Mouse (Mus musculus) limb, embryonic 15.5 days (tissue): Measurements from ENCODE around the gene Gcnt7. TPM values are rescaled to one million over a fixed set of nuclear protein-coding genes. Genes with fewer than 3 reads are reported as not detected.

Experiments used
- ATAC-seq: fragments of 200-750 bp; cut with Nextera tagmentation; 2 replicates; pipeline ENCODE4 v1.8.0; 2017; ENCODE audit warnings: low read depth, moderate TSS enrichment; ENCODE audit not compliant: insufficient number of reproducible peaks, low FRiP score, low TSS enrichment
- H3K27ac ChIP-seq: fragments of 300-500 bp; sonication (generic); 2 replicates; pipeline ENCODE4 v1.5.1; 2015; ENCODE audit warnings: moderate library complexity, mild to moderate bottlenecking, inconsistent platforms
- H3K27me3 ChIP-seq: fragments of 300-500 bp; sonication (generic); 2 replicates; pipeline ENCODE4 v1.6.1; 2015; ENCODE audit warnings: inconsistent platforms
- H3K36me3 ChIP-seq: fragments of 300-500 bp; sonication (generic); 2 replicates; pipeline ENCODE4 v1.6.1; 2015; ENCODE audit warnings: inconsistent platforms
- H3K4me1 ChIP-seq: fragments of 300-500 bp; sonication (generic); 2 replicates; pipeline ENCODE4 v1.6.1; 2015; ENCODE audit warnings: inconsistent platforms
- H3K4me2 ChIP-seq: fragments of 300-500 bp; sonication (generic); 2 replicates; pipeline ENCODE4 v1.6.1; 2015; ENCODE audit warnings: mild to moderate bottlenecking, inconsistent platforms
- H3K4me3 ChIP-seq: fragments of 300-500 bp; sonication (generic); 2 replicates; pipeline ENCODE4 v1.5.1; 2015; ENCODE audit warnings: mild to moderate bottlenecking, inconsistent platforms
- H3K9ac ChIP-seq: fragments of 300-500 bp; sonication (generic); 2 replicates; pipeline ENCODE4 v1.6.1; 2015; ENCODE audit warnings: inconsistent platforms
- H3K9me3 ChIP-seq: fragments of 300-500 bp; sonication (generic); 2 replicates; pipeline ENCODE4 v1.6.1; 2016; ENCODE audit warnings: inconsistent platforms
- WGBS: fragments of 180-500 bp; shearing (Covaris S2); methylation state at CpG from one replicate; pipeline ENCODE4 v1.1.7; 2015; 5-methylcytosine and 5-hydroxymethylcytosine counted together
- polyA plus RNA-seq: library from polyadenylated mRNA; unstranded; fragments of >200 nt; fragmentation: Nextera tagmentation; extraction: Ambion mirVana; gene quantifications from 2 replicates; pipeline ENCODE4 v1.2.1, GENCODE M21; 2015

Gcnt7 gene
- polyA plus RNA-seq, 1 experiment from 2014 or later: 1.7 TPM

GRCm38 (mm10) chr2:172477860-172478259 lies 19.5 kb upstream of the Gcnt7 start:
- H3K27me3 ChIP-seq: no peaks in the 10 kb centered on the region; the same call in 1 of the 2 replicates
- H3K4me1 ChIP-seq: peaks cover 4% of the 10 kb centered on the region
- no peak overlapping the region for H3K4me2 ChIP-seq
- H3K4me3 ChIP-seq: no peak overlapping the region
- H3K9me3 ChIP-seq: no peaks in the 10 kb centered on the region
- WGBS: 4% methylated on average over 2 of the region's 2 CpGs
- no peak overlapping the region for H3K9ac ChIP-seq
- ATAC-seq: no peak
- no peak overlapping the region for H3K27ac ChIP-seq
- H3K36me3 ChIP-seq: no peaks in the 10 kb centered on the region

- H3K27ac ChIP-seq: no peak overlapping the region
- H3K4me3 ChIP-seq: no peak overlapping the region
- H3K4me1 ChIP-seq: peaks cover 5% of the 10 kb centered on the region
- no peak overlapping the region for H3K9ac ChIP-seq
- no peaks in the 10 kb centered on the region for H3K36me3 ChIP-seq
- no peaks in the 10 kb centered on the region for H3K9me3 ChIP-seq
- ATAC-seq: no peak
- WGBS: 37% methylated on average over 3 of the region's 3 CpGs
- H3K4me2 ChIP-seq: no peak overlapping the region
- no peaks in the 10 kb centered on the region; the same call in 1 of the 2 replicates for H3K27me3 ChIP-seq
Measured at GRCm38 (mm10) chr2:172477350-172477749, 19.0 kb upstream of the Gcnt7 start.

- WGBS: 27% methylated on average over 10 of the region's 10 CpGs
- Histone ChIP-seq H3K9ac (no peak overlapping the region), H3K36me3 (no peaks in the 10 kb centered on the region), H3K9me3 (no peaks in the 10 kb centered on the region), H3K27me3 (no peaks in the 10 kb centered on the region; the same call in 1 of the 2 replicates), H3K27ac (no peak overlapping the region), H3K4me3 (no peak overlapping the region), H3K4me2 (no peak overlapping the region), H3K4me1 (peaks cover 6% of the 10 kb centered on the region)
- ATAC-seq: no peak
Measured at GRCm38 (mm10) chr2:172476707-172477260, 18.4 kb upstream of the Gcnt7 start.

- Histone ChIP-seq H3K9ac (no peak overlapping the region), H3K4me2 (no peak overlapping the region), H3K4me1 (peaks cover 6% of the 10 kb centered on the region), H3K27ac (no peak overlapping the region), H3K27me3 (no peaks in the 10 kb centered on the region; the same call in 1 of the 2 replicates), H3K36me3 (peaks cover 4% of the 10 kb centered on the region; the same call in 1 of the 2 replicates), H3K9me3 (no peaks in the 10 kb centered on the region), H3K4me3 (no peak overlapping the region)
- ATAC-seq: no peak
- 32% methylated on average over 6 of the region's 6 CpGs for WGBS
Measured at GRCm38 (mm10) chr2:172474970-172475369, 16.6 kb upstream of the Gcnt7 start.

- Histone ChIP-seq H3K4me1 (peaks cover 6% of the 10 kb centered on the region), H3K27ac (peak overlapping the region; percentile 14; the same call in 1 of the 2 replicates), H3K9ac (no peak overlapping the region), H3K4me2 (no peak overlapping the region), H3K4me3 (no peak overlapping the region), H3K36me3 (peaks cover 18% of the 10 kb centered on the region), H3K27me3 (no peaks in the 10 kb centered on the region; the same call in 1 of the 2 replicates), H3K9me3 (no peaks in the 10 kb centered on the region)
- no peak for ATAC-seq
- 34% methylated on average over 8 of the region's 8 CpGs for WGBS
Measured at GRCm38 (mm10) chr2:172473591-172473990, 15.2 kb upstream of the Gcnt7 start.

GRCm38 (mm10) chr2:172472318-172472717 lies 13.9 kb upstream of the Gcnt7 start, which contains the start of gene Fam209:
Fam209 (plus strand) TSS chr2:172472520.
- ATAC-seq: no peak
- H3K4me2 ChIP-seq: no peak within 1 kb of the TSS
- peaks cover 29% of the 10 kb centered on the region for H3K36me3 ChIP-seq
- H3K4me1 ChIP-seq: peaks cover 6% of the 10 kb centered on the region
- H3K27ac ChIP-seq: peak within 1 kb of the TSS; percentile 14; the same call in 1 of the 2 replicates
- WGBS: 79% methylated on average over 11 of the region's 11 CpGs
- H3K9me3 ChIP-seq: no peaks in the 10 kb centered on the region
- H3K27me3 ChIP-seq: no peaks in the 10 kb centered on the region; the same call in 1 of the 2 replicates
- no peak within 1 kb of the TSS for H3K4me3 ChIP-seq
- H3K9ac ChIP-seq: no peak within 1 kb of the TSS

GRCm38 (mm10) chr2:172468346-172468819 lies 10.0 kb upstream of the Gcnt7 start:
- H3K4me2 ChIP-seq: no peak overlapping the region
- peaks cover 65% of the 10 kb centered on the region for H3K36me3 ChIP-seq
- H3K9ac ChIP-seq: no peak overlapping the region
- no peak overlapping the region for H3K4me3 ChIP-seq
- 85% methylated on average over 11 of the region's 11 CpGs for WGBS
- H3K27me3 ChIP-seq: no peaks in the 10 kb centered on the region
- ATAC-seq: no peak
- H3K9me3 ChIP-seq: no peaks in the 10 kb centered on the region
- H3K27ac ChIP-seq: no peak overlapping the region
- H3K4me1 ChIP-seq: peaks cover 5% of the 10 kb centered on the region

GRCm38 (mm10) chr2:172467206-172467605 lies 8.8 kb upstream of the Gcnt7 start:
- H3K27me3 ChIP-seq: no peaks in the 10 kb centered on the region
- no peak for ATAC-seq
- 92% methylated on average over 5 of the region's 5 CpGs for WGBS

GRCm38 (mm10) chr2:172466427-172467132 lies 8.2 kb upstream of the Gcnt7 start:
- ATAC-seq: no peak
- WGBS: 88% methylated on average over 11 of the region's 11 CpGs
- no peak overlapping the region for H3K9ac ChIP-seq

More at GRCm38 (mm10) chr2:172467206-172467605, 8.8 kb upstream of the Gcnt7 start:
- no peaks in the 10 kb centered on the region for H3K9me3 ChIP-seq
- H3K27ac ChIP-seq: no peak overlapping the region
- H3K4me1 ChIP-seq: no peaks in the 10 kb centered on the region
- no peak overlapping the region for H3K4me2 ChIP-seq
- peaks cover 70% of the 10 kb centered on the region for H3K36me3 ChIP-seq
- no peak overlapping the region for H3K9ac ChIP-seq
- no peak overlapping the region for H3K4me3 ChIP-seq

GRCm38 (mm10) chr2:172462813-172463212 lies 4.4 kb upstream of the Gcnt7 start:
- Histone ChIP-seq H3K27me3 (no peaks in the 10 kb centered on the region), H3K4me2 (no peak overlapping the region), H3K4me1 (no peaks in the 10 kb centered on the region), H3K36me3 (peaks cover 55% of the 10 kb centered on the region), H3K9me3 (no peaks in the 10 kb centered on the region), H3K9ac (no peak overlapping the region), H3K27ac (no peak overlapping the region), H3K4me3 (no peak overlapping the region)
- no peak for ATAC-seq
- WGBS: 87% methylated on average over 4 of the region's 4 CpGs

More at GRCm38 (mm10) chr2:172466427-172467132, 8.2 kb upstream of the Gcnt7 start:
- H3K27ac ChIP-seq: no peak overlapping the region
- H3K27me3 ChIP-seq: no peaks in the 10 kb centered on the region
- H3K4me1 ChIP-seq: no peaks in the 10 kb centered on the region
- no peak overlapping the region for H3K4me3 ChIP-seq
- H3K9me3 ChIP-seq: no peaks in the 10 kb centered on the region
- H3K36me3 ChIP-seq: peaks cover 71% of the 10 kb centered on the region
- H3K4me2 ChIP-seq: no peak overlapping the region

GRCm38 (mm10) chr2:172460647-172461046 lies 2.3 kb upstream of the Gcnt7 start:
- 42% methylated on average over 2 of the region's 2 CpGs for WGBS
- Histone ChIP-seq H3K9ac (no peak overlapping the region), H3K36me3 (peaks cover 42% of the 10 kb centered on the region), H3K27me3 (no peaks in the 10 kb centered on the region), H3K27ac (no peak overlapping the region), H3K4me1 (no peaks in the 10 kb centered on the region), H3K4me2 (no peak overlapping the region), H3K4me3 (no peak overlapping the region), H3K9me3 (no peaks in the 10 kb centered on the region)
- ATAC-seq: no peak

- Histone ChIP-seq H3K27me3 (no peaks in the 10 kb centered on the region), H3K9me3 (no peaks in the 10 kb centered on the region), H3K36me3 (peaks cover 73% of the 10 kb centered on the region), H3K4me2 (no peak overlapping the region), H3K9ac (no peak overlapping the region), H3K4me3 (no peak overlapping the region), H3K27ac (no peak overlapping the region), H3K4me1 (no peaks in the 10 kb centered on the region)
- WGBS: 94% methylated on average over 10 of the region's 10 CpGs
- no peak for ATAC-seq
Measured at GRCm38 (mm10) chr2:172452458-172452857, 5.9 kb downstream of the Gcnt7 start.
